Mouse (Mus musculus): ENCODE results near the gene Arhgap44. TPM values are rescaled to one million over a fixed set of nuclear protein-coding genes. Genes with fewer than 3 reads are reported as not detected.

The Arhgap44 gene
- polyA plus RNA-seq (2015; fragmentation: Nextera tagmentation; extraction: Ambion mirVana), result 11.3 and 11.4 TPM in 2 replicates

DNA sequence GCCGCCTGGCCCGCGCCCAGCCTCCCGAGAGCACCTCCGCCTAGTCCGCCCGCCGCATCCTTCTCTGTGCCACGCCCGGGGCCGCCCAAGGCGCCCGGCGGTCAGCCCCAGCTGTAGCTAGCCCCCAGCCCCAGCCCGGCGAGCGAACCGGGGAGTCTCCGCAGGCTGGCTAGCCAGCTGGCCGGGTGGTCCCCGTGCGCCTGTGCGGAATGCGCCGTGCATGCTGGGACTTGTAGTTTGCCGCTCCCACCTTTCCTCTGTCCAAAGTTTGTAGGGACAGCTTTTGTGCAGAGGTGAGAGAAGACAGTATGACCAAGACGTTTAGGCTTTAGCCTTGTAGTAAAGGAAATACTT lies at the start of gene Arhgap44:
TSS of gene Arhgap44 (minus strand) at position 195 of the 354 bp plus-strand sequence.
- peak; percentile 88 for ATAC-seq (replicated peaks; ENCODE audit: extremely low read depth, insufficient read depth, low FRiP score)
- H3K36me3 ChIP-seq (ENCODE audit: control insufficient read depth, insufficient read depth), result no peaks in the 10 kb centered on the region
- peak within 1 kb of the TSS; percentile 71 for H3K4me3 ChIP-seq (ENCODE audit: low read length)
- 0 out of 2 replicates have a peak within 1 kb of the TSS, but pooled peaks have one; percentile 31 for H3K27ac ChIP-seq (ENCODE audit: low read length)
- no peaks in the 10 kb centered on the region; the same call in 1 of the 2 replicates for H3K27me3 ChIP-seq (ENCODE audit: control insufficient read depth, insufficient read depth, low read length)
- H3K9ac ChIP-seq (ENCODE audit: low read length), result peak within 1 kb of the TSS; percentile 79
- H3K4me2 ChIP-seq (ENCODE audit: low read depth, low read length), result peak within 1 kb of the TSS; percentile 90
- under 1% methylated on average over 24 of the region's 27 CpGs for WGBS
- peaks cover 15% of the 10 kb centered on the region for H3K4me1 ChIP-seq (ENCODE audit: control insufficient read depth, insufficient read depth, low read length)
- no peaks in the 10 kb centered on the region for H3K9me3 ChIP-seq (replicated peaks; ENCODE audit: control insufficient read depth, low read length)

- Histone ChIP-seq H3K27me3 (ENCODE audit: control insufficient read depth, insufficient read depth, low read length) (no peaks in the 10 kb centered on the region), H3K4me2 (ENCODE audit: low read depth, low read length) (no peak overlapping the region), H3K4me3 (ENCODE audit: low read length) (no peak overlapping the region), H3K27ac (ENCODE audit: low read length) (peak overlapping the region; percentile 89), H3K4me1 (ENCODE audit: control insufficient read depth, insufficient read depth, low read length) (peaks cover 56% of the 10 kb centered on the region), H3K9me3 (replicated peaks; ENCODE audit: control insufficient read depth, low read length) (no peaks in the 10 kb centered on the region), H3K36me3 (ENCODE audit: control insufficient read depth, insufficient read depth) (peaks cover 6% of the 10 kb centered on the region), H3K9ac (ENCODE audit: low read length) (no peak overlapping the region)
- 67% methylated on average over 6 of the region's 6 CpGs for WGBS
- no peak for ATAC-seq (replicated peaks; ENCODE audit: extremely low read depth, insufficient read depth, low FRiP score)
Observed at GRCm38 (mm10) chr11:65211701-65212100, 48.9 kb upstream of the Arhgap44 start.

DNA sequence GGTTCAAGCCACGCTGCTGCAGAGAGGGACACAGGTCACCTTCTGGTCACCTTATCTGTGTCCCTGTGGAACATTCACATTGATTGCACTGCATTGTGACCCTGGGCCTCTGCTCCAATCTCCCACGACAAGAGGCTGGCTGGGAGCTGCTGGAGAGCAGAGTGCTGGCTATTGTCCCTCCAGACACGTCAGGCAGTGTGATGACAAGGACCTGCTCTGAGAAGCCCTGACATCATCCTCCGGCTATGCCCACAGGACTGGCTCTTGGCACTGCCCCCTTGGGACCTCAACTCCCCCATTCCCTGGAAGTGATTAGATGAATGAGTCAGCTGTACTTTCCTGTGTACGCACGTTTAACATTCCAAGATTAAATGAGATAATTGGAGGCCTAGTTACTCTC lies 46.7 kb upstream of the Arhgap44 start:
- Histone ChIP-seq H3K4me3 (ENCODE audit: low read length) (no peak overlapping the region), H3K27me3 (ENCODE audit: control insufficient read depth, insufficient read depth, low read length) (no peaks in the 10 kb centered on the region), H3K4me1 (ENCODE audit: control insufficient read depth, insufficient read depth, low read length) (peaks cover 59% of the 10 kb centered on the region), H3K9ac (ENCODE audit: low read length) (no peak overlapping the region), H3K36me3 (ENCODE audit: control insufficient read depth, insufficient read depth) (peaks cover 6% of the 10 kb centered on the region), H3K4me2 (ENCODE audit: low read depth, low read length) (no peak overlapping the region), H3K9me3 (replicated peaks; ENCODE audit: control insufficient read depth, low read length) (no peaks in the 10 kb centered on the region), H3K27ac (ENCODE audit: low read length) (peak overlapping the region; percentile 94)
- peak; percentile 95 for ATAC-seq (replicated peaks; ENCODE audit: extremely low read depth, insufficient read depth, low FRiP score)
- WGBS, result 12% methylated on average over 6 of the region's 6 CpGs

GRCm38 (mm10) chr11:65205306-65205705 lies 42.5 kb upstream of the Arhgap44 start:
- no peak overlapping the region for H3K9ac ChIP-seq (ENCODE audit: low read length)
- H3K4me2 ChIP-seq (ENCODE audit: low read depth, low read length), result no peak overlapping the region; the same call in 1 of the 2 replicates
- peak; percentile 66 for ATAC-seq (replicated peaks; ENCODE audit: extremely low read depth, insufficient read depth, low FRiP score)
- H3K4me3 ChIP-seq (ENCODE audit: low read length), result no peak overlapping the region
- peaks cover 51% of the 10 kb centered on the region for H3K4me1 ChIP-seq (ENCODE audit: control insufficient read depth, insufficient read depth, low read length)
- peaks cover 14% of the 10 kb centered on the region for H3K36me3 ChIP-seq (ENCODE audit: control insufficient read depth, insufficient read depth)
- no peaks in the 10 kb centered on the region for H3K27me3 ChIP-seq (ENCODE audit: control insufficient read depth, insufficient read depth, low read length)
- no peaks in the 10 kb centered on the region for H3K9me3 ChIP-seq (replicated peaks; ENCODE audit: control insufficient read depth, low read length)
- 20% methylated on average over 5 of the region's 5 CpGs for WGBS
- peak overlapping the region; percentile 79 for H3K27ac ChIP-seq (ENCODE audit: low read length)

GRCm38 (mm10) chr11:65204651-65205050 lies 41.9 kb upstream of the Arhgap44 start:
- no peak for ATAC-seq (replicated peaks; ENCODE audit: extremely low read depth, insufficient read depth, low FRiP score)
- H3K27ac ChIP-seq (ENCODE audit: low read length), result peak overlapping the region; percentile 79
- no peak overlapping the region for H3K4me3 ChIP-seq (ENCODE audit: low read length)
- no peak overlapping the region for H3K9ac ChIP-seq (ENCODE audit: low read length)
- no peaks in the 10 kb centered on the region for H3K27me3 ChIP-seq (ENCODE audit: control insufficient read depth, insufficient read depth, low read length)
- 31% methylated on average over 13 of the region's 13 CpGs for WGBS
- no peaks in the 10 kb centered on the region for H3K9me3 ChIP-seq (replicated peaks; ENCODE audit: control insufficient read depth, low read length)
- H3K36me3 ChIP-seq (ENCODE audit: control insufficient read depth, insufficient read depth), result peaks cover 18% of the 10 kb centered on the region
- H3K4me1 ChIP-seq (ENCODE audit: control insufficient read depth, insufficient read depth, low read length), result peaks cover 45% of the 10 kb centered on the region
- H3K4me2 ChIP-seq (ENCODE audit: low read depth, low read length), result peak overlapping the region; percentile 14; the same call in 1 of the 2 replicates

- WGBS, result 79% methylated on average over 1 of the region's 1 CpGs
- Histone ChIP-seq H3K4me1 (ENCODE audit: control insufficient read depth, insufficient read depth, low read length) (peaks cover 35% of the 10 kb centered on the region), H3K9me3 (replicated peaks; ENCODE audit: control insufficient read depth, low read length) (no peaks in the 10 kb centered on the region), H3K27me3 (ENCODE audit: control insufficient read depth, insufficient read depth, low read length) (no peaks in the 10 kb centered on the region), H3K9ac (ENCODE audit: low read length) (no peak overlapping the region), H3K36me3 (ENCODE audit: control insufficient read depth, insufficient read depth) (peaks cover 34% of the 10 kb centered on the region), H3K4me2 (ENCODE audit: low read depth, low read length) (no peak overlapping the region), H3K4me3 (ENCODE audit: low read length) (no peak overlapping the region), H3K27ac (ENCODE audit: low read length) (no peak overlapping the region)
- ATAC-seq (replicated peaks; ENCODE audit: extremely low read depth, insufficient read depth, low FRiP score), result no peak
Observed at GRCm38 (mm10) chr11:65203020-65203419, 40.3 kb upstream of the Arhgap44 start.

- peak overlapping the region; percentile 41 for H3K27ac ChIP-seq (ENCODE audit: low read length)
- H3K4me2 ChIP-seq (ENCODE audit: low read depth, low read length), result no peak overlapping the region
- peaks cover 40% of the 10 kb centered on the region for H3K36me3 ChIP-seq (ENCODE audit: control insufficient read depth, insufficient read depth)
- no peak overlapping the region for H3K9ac ChIP-seq (ENCODE audit: low read length)
- no peaks in the 10 kb centered on the region for H3K9me3 ChIP-seq (replicated peaks; ENCODE audit: control insufficient read depth, low read length)
- no peak for ATAC-seq (replicated peaks; ENCODE audit: extremely low read depth, insufficient read depth, low FRiP score)
- no peaks in the 10 kb centered on the region for H3K27me3 ChIP-seq (ENCODE audit: control insufficient read depth, insufficient read depth, low read length)
- H3K4me3 ChIP-seq (ENCODE audit: low read length), result no peak overlapping the region
- 22% methylated on average over 5 of the region's 5 CpGs for WGBS
- peaks cover 30% of the 10 kb centered on the region for H3K4me1 ChIP-seq (ENCODE audit: control insufficient read depth, insufficient read depth, low read length)
Observed at GRCm38 (mm10) chr11:65202236-65202635, 39.5 kb upstream of the Arhgap44 start.

DNA sequence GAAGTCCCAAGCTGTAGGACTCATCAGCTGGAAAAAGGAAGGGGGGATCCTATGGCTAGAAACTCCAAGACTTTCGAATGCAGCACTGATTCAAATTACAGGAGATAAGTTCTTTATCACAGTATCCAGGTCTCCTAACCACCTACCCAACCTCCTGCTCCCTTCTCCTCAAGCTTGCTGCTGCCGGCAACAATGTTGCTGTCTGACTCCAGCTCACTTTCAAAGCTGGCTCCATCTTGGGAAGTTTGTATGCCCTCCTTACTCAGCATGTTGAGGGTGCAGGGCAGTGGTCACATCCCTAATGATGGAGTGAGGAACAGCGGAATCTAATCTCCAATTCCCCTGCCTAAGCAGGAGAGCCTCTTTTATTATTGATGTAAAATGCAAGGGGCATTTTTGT lies 35.3 kb upstream of the Arhgap44 start:
- Histone ChIP-seq H3K9me3 (replicated peaks; ENCODE audit: control insufficient read depth, low read length) (no peaks in the 10 kb centered on the region), H3K9ac (ENCODE audit: low read length) (peak overlapping the region; percentile 15; the same call in 1 of the 2 replicates), H3K4me3 (ENCODE audit: low read length) (no peak overlapping the region), H3K27ac (ENCODE audit: low read length) (peak overlapping the region; percentile 63), H3K36me3 (ENCODE audit: control insufficient read depth, insufficient read depth) (peaks cover 50% of the 10 kb centered on the region), H3K4me1 (ENCODE audit: control insufficient read depth, insufficient read depth, low read length) (peaks cover 8% of the 10 kb centered on the region; the same call in 1 of the 2 replicates), H3K4me2 (ENCODE audit: low read depth, low read length) (no peak overlapping the region), H3K27me3 (ENCODE audit: control insufficient read depth, insufficient read depth, low read length) (no peaks in the 10 kb centered on the region)
- 64% methylated on average over 3 of the region's 3 CpGs for WGBS
- ATAC-seq (replicated peaks; ENCODE audit: extremely low read depth, insufficient read depth, low FRiP score), result no peak

- H3K9me3 ChIP-seq (replicated peaks; ENCODE audit: control insufficient read depth, low read length), result no peaks in the 10 kb centered on the region
- no peaks in the 10 kb centered on the region for H3K27me3 ChIP-seq (ENCODE audit: control insufficient read depth, insufficient read depth, low read length)
- H3K36me3 ChIP-seq (ENCODE audit: control insufficient read depth, insufficient read depth), result peaks cover 52% of the 10 kb centered on the region
- no peak overlapping the region for H3K9ac ChIP-seq (ENCODE audit: low read length)
- WGBS, result 7% methylated on average over 3 of the region's 3 CpGs
- ATAC-seq (replicated peaks; ENCODE audit: extremely low read depth, insufficient read depth, low FRiP score), result no peak; the same call in 1 of the 2 replicates
- peaks cover 6% of the 10 kb centered on the region; the same call in 1 of the 2 replicates for H3K4me1 ChIP-seq (ENCODE audit: control insufficient read depth, insufficient read depth, low read length)
- H3K4me2 ChIP-seq (ENCODE audit: low read depth, low read length), result no peak overlapping the region
- no peak overlapping the region for H3K4me3 ChIP-seq (ENCODE audit: low read length)
- peak overlapping the region; percentile 63 for H3K27ac ChIP-seq (ENCODE audit: low read length)
Observed at GRCm38 (mm10) chr11:65197280-65197679, 34.5 kb upstream of the Arhgap44 start.

Data from heart, embryonic 16.5 days (tissue).